Mouse (Mus musculus) neutrophil, adult 65 days (primary cell): Measurements from ENCODE around the gene Btbd35f8. TPM values are rescaled to one million over a fixed set of nuclear protein-coding genes. Genes with fewer than 3 reads are reported as not detected.

Source experiments
- total RNA-seq: library from RNA; stranded (reverse); gene quantifications from 2 replicates; pipeline ENCODE4 v1.2.4, GENCODE M21; 2023

The Btbd35f8 gene
- not detected in 2 replicates for total RNA-seq

GRCm38 (mm10) chrX:34450224-34450623 is at the start of gene Btbd35f8:
Btbd35f8 (plus strand) TSS chrX:34450524.

Other genes with a start within 250 kb of the Btbd35f8 start
- not detected in 2 replicates for gene Spin2g, start 211.8 kb upstream of the Btbd35f8 start, total RNA-seq